In the genomic region with DNA sequence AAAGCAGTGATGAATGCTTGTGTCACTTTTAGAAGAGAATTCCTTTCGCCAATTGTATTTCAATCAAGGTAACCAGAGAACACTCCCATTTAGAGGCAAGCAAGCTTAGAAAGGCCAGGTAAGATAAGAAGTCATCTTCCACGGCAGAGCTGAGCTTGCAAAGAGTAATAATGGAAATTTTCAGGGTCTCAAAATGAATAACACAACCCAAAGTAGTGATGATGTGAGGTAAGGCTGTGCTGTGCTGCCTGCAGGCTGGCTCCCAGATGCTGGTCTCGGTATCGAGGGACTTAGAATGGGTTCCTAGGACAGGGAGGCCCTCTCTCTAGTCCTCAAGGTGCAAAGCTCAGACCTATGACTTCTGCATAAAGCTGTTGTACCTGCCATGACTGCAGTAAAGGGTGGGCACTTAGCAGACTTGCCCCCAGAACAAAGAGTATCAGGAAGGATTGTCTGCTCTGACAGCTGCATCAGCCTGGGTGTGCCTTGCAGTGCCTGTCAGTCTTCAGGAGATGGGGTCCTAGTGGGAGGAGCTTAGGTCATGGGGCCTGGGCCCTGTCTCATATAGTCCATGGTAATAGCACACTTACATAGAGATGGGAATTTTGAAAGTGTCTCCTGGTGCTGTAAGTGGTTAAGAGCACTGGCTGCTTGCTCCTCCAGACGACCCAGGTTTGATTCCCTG, we compare ENCODE assay signal across 24 mouse cellular contexts. TPM values are rescaled to one million over a fixed set of nuclear protein-coding genes. Genes with fewer than 3 reads are reported as not detected.
"Had no signal": no experiment of that assay in that cellular context is flagged by ENCODE, and none has a peak within 500 bp of the region (broad histone marks: within the 10 kb centered on the region; RNA-seq: fewer than 3 reads in every experiment).

No protein-coding gene starts in this region.

- H3K4me2 ChIP-seq: liver, embryonic 15.5 days; lung, embryonic 15.5 days; midbrain, embryonic 13.5 days; neural tube, embryonic 12.5 days; stomach, embryonic 15.5 days had no signal

- H3K9me3 ChIP-seq: liver, embryonic 15.5 days; lung, embryonic 15.5 days; midbrain, embryonic 10.5 days; midbrain, embryonic 13.5 days; neural tube, embryonic 12.5 days; stomach, embryonic 15.5 days had no signal

- H3K4me1 ChIP-seq: liver, embryonic 15.5 days; lung, embryonic 15.5 days; midbrain, embryonic 13.5 days; stomach, embryonic 15.5 days had no signal

- H3K36me3 ChIP-seq: liver, embryonic 15.5 days; lung, embryonic 15.5 days; midbrain, embryonic 10.5 days; midbrain, embryonic 13.5 days; neural tube, embryonic 12.5 days; stomach, embryonic 15.5 days had no signal

- H3K27ac ChIP-seq: liver, embryonic 15.5 days; lung, embryonic 15.5 days; midbrain, embryonic 10.5 days; midbrain, embryonic 13.5 days; neural tube, embryonic 12.5 days; stomach, embryonic 15.5 days; stomach, postnatal 0 days had no signal

- DNase-seq: liver, postnatal 0 days; lung, adult 2 months; lung, postnatal 14 days; lung, postnatal 4 days; retina, postnatal 1 day; right cerebral cortex, postnatal 14 days; thymus, adult 2 months; thymus, postnatal 25 days; thymus, postnatal 4 days had no signal

- H3K9ac ChIP-seq: liver, embryonic 15.5 days; liver, postnatal 0 days; lung, embryonic 15.5 days; midbrain, embryonic 13.5 days; neural tube, embryonic 12.5 days; stomach, embryonic 15.5 days had no signal

- ATAC-seq: liver, postnatal 0 days; lung, postnatal 0 days; midbrain, embryonic 13.5 days; midbrain, embryonic 16.5 days had no signal

- H3K27me3 ChIP-seq: stomach, embryonic 15.5 days had no signal

- H3K4me3 ChIP-seq: liver, embryonic 15.5 days; lung, embryonic 15.5 days; midbrain, embryonic 10.5 days; midbrain, embryonic 13.5 days; neural tube, embryonic 12.5 days; stomach, embryonic 15.5 days had no signal

RNA-seq across cellular contexts. Expression of a gene that starts 15.5 kb away (rescaled TPM):
- total RNA-seq: megakaryocyte, adult 5-6 weeks; megakaryocyte-erythroid progenitor cell, adult 5-6 weeks; neutrophil, adult 5-6 weeks had no signal
- polyA plus RNA-seq: liver, embryonic 15.5 days; liver, postnatal 0 days; lung, adult 2 months; lung, embryonic 15.5 days; lung, postnatal 0 days; midbrain, embryonic 10.5 days; midbrain, embryonic 13.5 days; midbrain, embryonic 16.5 days; neural tube, embryonic 12.5 days; neural tube, embryonic 14.5 days; spleen, adult 2 months; stomach, embryonic 15.5 days; stomach, postnatal 0 days; urinary bladder, adult 2 months had no signal
